27 mouse cellular contexts compared by ENCODE assay signal in genomic region chr11:50354162-50354561, GRCm38 (mm10). TPM values are rescaled to one million over a fixed set of nuclear protein-coding genes. Genes with fewer than 3 reads are reported as not detected.
DNase-seq lines count a peak whose midpoint lies in the region; ATAC-seq and TF ChIP-seq lines count a peak whose summit lies in the region.
"Had no signal": no experiment of that assay in that cellular context is flagged by ENCODE, and none has a peak within 500 bp of the region (broad histone marks: within the 10 kb centered on the region; RNA-seq: fewer than 3 reads in every experiment).

TSS of gene Cby3 (plus strand) at chr11:50354462.

- no peaks in the 10 kb centered on the region for H3K4me1 ChIP-seq in intestine, embryonic 14.5 days (replicated peaks; ENCODE audit: control insufficient read depth, insufficient read depth, low read length)
- H3K4me1 ChIP-seq in intestine, embryonic 15.5 days (replicated peaks): 0 out of 2 replicates have a peak, but pooled peaks cover 6% of the 10 kb centered on the region
- H3K4me1 ChIP-seq in ES-E14 (ENCODE audit: control insufficient read depth in 2 of 2, insufficient read depth in 2 of 2, low read length in 2 of 2, poor library complexity in 1 of 2): no peaks in the 10 kb centered on the region
- H3K4me1 ChIP-seq in liver, postnatal 0 days (ENCODE audit: insufficient read depth): peaks cover 13% of the 10 kb centered on the region; the same call in 1 of the 2 replicates
- H3K4me1 ChIP-seq in midbrain, postnatal 0 days (ENCODE audit: insufficient read depth, low read length): no peaks in the 10 kb centered on the region

- no peaks in the 10 kb centered on the region for H3K27me3 ChIP-seq in intestine, embryonic 14.5 days (replicated peaks; ENCODE audit: control insufficient read depth, insufficient read depth, low read length)
- no peaks in the 10 kb centered on the region for H3K27me3 ChIP-seq in intestine, embryonic 15.5 days (replicated peaks)
- no peaks in the 10 kb centered on the region for H3K27me3 ChIP-seq in liver, postnatal 0 days (ENCODE audit: insufficient read depth, low read length)
- H3K27me3 ChIP-seq in midbrain, postnatal 0 days (ENCODE audit: insufficient read depth, low read length): no peaks in the 10 kb centered on the region
- H3K27me3 ChIP-seq: limb, embryonic 15.5 days had no signal

- TF ChIP-seq EP300 in liver, postnatal 0 days (IDR thresholded peaks at IDR 0.05; ENCODE audit: low read depth): no peak

- H3K36me3 ChIP-seq in intestine, embryonic 14.5 days (ENCODE audit: control insufficient read depth, insufficient read depth, low read length): no peaks in the 10 kb centered on the region
- H3K36me3 ChIP-seq in intestine, embryonic 15.5 days: no peaks in the 10 kb centered on the region
- no peaks in the 10 kb centered on the region; the same call in 1 of the 2 replicates for H3K36me3 ChIP-seq in ES-E14 (ENCODE audit: control insufficient read depth, insufficient read depth, low read length, poor library complexity, severe bottlenecking)
- H3K36me3 ChIP-seq in liver, postnatal 0 days (replicated peaks; ENCODE audit: insufficient read depth, low read length): no peaks in the 10 kb centered on the region
- no peaks in the 10 kb centered on the region for H3K36me3 ChIP-seq in midbrain, postnatal 0 days (ENCODE audit: insufficient read depth, low read length)
- H3K36me3 ChIP-seq: embryonic facial prominence, embryonic 12.5 days; heart, embryonic 12.5 days; limb, embryonic 15.5 days had no signal

- in situ Hi-C loops in ES-E14 (cut with MboI; ENCODE audit: low sequenced_read_pairs in 2 of 2, unreplicated experiment in 2 of 2): no loop called here

- H3K9ac ChIP-seq in intestine, embryonic 14.5 days (ENCODE audit: low read length): no peak within 1 kb of the TSS
- H3K9ac ChIP-seq in intestine, embryonic 15.5 days: no peak within 1 kb of the TSS
- no peak within 1 kb of the TSS for H3K9ac ChIP-seq in ES-E14 (ENCODE audit: insufficient read depth, low read depth, low read length, poor library complexity, severe bottlenecking)
- no peak within 1 kb of the TSS for H3K9ac ChIP-seq in liver, postnatal 0 days (replicated peaks)
- no peak within 1 kb of the TSS for H3K9ac ChIP-seq in midbrain, postnatal 0 days (replicated peaks; ENCODE audit: low read length, poor library complexity, severe bottlenecking)
- H3K9ac ChIP-seq: embryonic facial prominence, embryonic 12.5 days; heart, embryonic 12.5 days; hindbrain, embryonic 14.5 days; limb, embryonic 15.5 days had no signal

- no peaks in the 10 kb centered on the region for H3K9me3 ChIP-seq in intestine, embryonic 14.5 days (ENCODE audit: control insufficient read depth, low read length)
- H3K9me3 ChIP-seq in intestine, embryonic 15.5 days: no peaks in the 10 kb centered on the region
- H3K9me3 ChIP-seq in ES-E14 (ENCODE audit: control insufficient read depth, insufficient read depth, low read depth, low read length): no peaks in the 10 kb centered on the region
- no peaks in the 10 kb centered on the region for H3K9me3 ChIP-seq in liver, postnatal 0 days (ENCODE audit: low read length)
- H3K9me3 ChIP-seq in midbrain, postnatal 0 days (ENCODE audit: low read length): no peaks in the 10 kb centered on the region
- H3K9me3 ChIP-seq: embryonic facial prominence, embryonic 12.5 days; limb, embryonic 15.5 days had no signal

- ATAC-seq in intestine, embryonic 14.5 days (replicated peaks; ENCODE audit: low FRiP score, low TSS enrichment, low read depth): no peak
- ATAC-seq in intestine, embryonic 15.5 days: no peak
- no peak for ATAC-seq in liver, postnatal 0 days
- ATAC-seq in midbrain, postnatal 0 days (ENCODE audit: low FRiP score): no peak
- ATAC-seq: forebrain, embryonic 14.5 days; midbrain, embryonic 16.5 days had no signal

- H3K4me2 ChIP-seq in intestine, embryonic 14.5 days (ENCODE audit: low read length): no peak within 1 kb of the TSS
- H3K4me2 ChIP-seq in intestine, embryonic 15.5 days (replicated peaks): no peak within 1 kb of the TSS
- peak within 1 kb of the TSS; percentile 19; the same call in 1 of the 2 replicates for H3K4me2 ChIP-seq in liver, postnatal 0 days (ENCODE audit: low read depth, low read length)
- no peak within 1 kb of the TSS for H3K4me2 ChIP-seq in midbrain, postnatal 0 days (ENCODE audit: low read depth, low read length, poor library complexity, severe bottlenecking)
- H3K4me2 ChIP-seq: embryonic facial prominence, embryonic 12.5 days; heart, embryonic 12.5 days; hindbrain, embryonic 14.5 days; limb, embryonic 15.5 days had no signal

- no peak for DNase-seq in intestine, embryonic 14.5 days (ENCODE audit: low spot score)
- no peak for DNase-seq in layer of hippocampus, adult 2 months (ENCODE audit: low spot score in 2 of 2)
- DNase-seq in layer of hippocampus, postnatal 14 days (ENCODE audit: low spot score in 2 of 2): no peak
- no peak for DNase-seq in ES-E14 (ENCODE audit: low read depth, low spot score)
- no peak for DNase-seq in liver, postnatal 0 days
- DNase-seq in adrenal gland, postnatal 14 days: no peak
- no peak for DNase-seq in midbrain, postnatal 0 days (ENCODE audit: low spot score)
- DNase-seq: adrenal gland, postnatal 10 days; cerebellum, adult 11 months; cerebellum, postnatal 10 days; gastrocnemius, postnatal 10 days; heart, adult 11 months; heart, postnatal 36 days; lung, postnatal 10 days; right cerebral cortex, postnatal 25 days; thymus, postnatal 25 days had no signal

- H3K27ac ChIP-seq in intestine, embryonic 14.5 days (ENCODE audit: low read depth): peak within 1 kb of the TSS; percentile 13; the same call in 1 of the 2 replicates
- H3K27ac ChIP-seq in intestine, embryonic 15.5 days: no peak within 1 kb of the TSS
- no peak within 1 kb of the TSS for H3K27ac ChIP-seq in layer of hippocampus, adult 2 months
- no peak within 1 kb of the TSS for H3K27ac ChIP-seq in ES-E14 (ENCODE audit: insufficient read depth, low read depth, low read length, poor library complexity, severe bottlenecking)
- peak within 1 kb of the TSS; percentile 75 for H3K27ac ChIP-seq in liver, postnatal 0 days (ENCODE audit: low read depth)
- H3K27ac ChIP-seq in midbrain, postnatal 0 days (ENCODE audit: low read depth, low read length): no peak within 1 kb of the TSS
- H3K27ac ChIP-seq: embryonic facial prominence, embryonic 12.5 days; hindbrain, embryonic 14.5 days; limb, embryonic 15.5 days had no signal

- 0 out of 2 replicates have a peak, but pooled peaks have one; percentile 14 for TF ChIP-seq CTCF in layer of hippocampus, adult 2 months (conservative IDR thresholded peaks at IDR 0.05)
- peak; percentile 35 for TF ChIP-seq CTCF in liver, postnatal 0 days (IDR thresholded peaks at IDR 0.05; ENCODE audit: low read depth)
- no peak for TF ChIP-seq CTCF in midbrain, postnatal 0 days (IDR thresholded peaks at IDR 0.05)

- H3K4me3 ChIP-seq in intestine, embryonic 14.5 days (ENCODE audit: low read depth, low read length): no peak within 1 kb of the TSS
- no peak within 1 kb of the TSS for H3K4me3 ChIP-seq in intestine, embryonic 15.5 days (replicated peaks)
- no peak within 1 kb of the TSS for H3K4me3 ChIP-seq in layer of hippocampus, adult 2 months
- H3K4me3 ChIP-seq in ES-E14 (ENCODE audit: insufficient read depth in 1 of 2, low read depth in 1 of 2, low read length in 2 of 2, poor library complexity in 1 of 2, severe bottlenecking in 1 of 2): no peak within 1 kb of the TSS
- H3K4me3 ChIP-seq in liver, postnatal 0 days (ENCODE audit: low read depth, low read length): no peak within 1 kb of the TSS
- no peak within 1 kb of the TSS for H3K4me3 ChIP-seq in midbrain, postnatal 0 days (ENCODE audit: low read depth, low read length)
- H3K4me3 ChIP-seq: embryonic facial prominence, embryonic 12.5 days; erythroblast, embryonic 14.5 days; heart, embryonic 12.5 days; limb, embryonic 15.5 days had no signal

TF ChIP-seq in ES-E14, 5 proteins besides CTCF, POLR2A, EP300 and RAD21:
- TF ChIP-seq ZC3H11A (IDR thresholded peaks at IDR 0.05; ENCODE audit: borderline replicate concordance, low read depth, low read length) (0 out of 2 replicates have a peak, but pooled peaks have one; percentile 6), HCFC1 (IDR thresholded peaks at IDR 0.05; ENCODE audit: borderline replicate concordance, insufficient read depth, low read length) (no peak), MAFK (IDR thresholded peaks at IDR 0.05; ENCODE audit: insufficient read depth, low read depth, low read length) (no peak)

RNA-seq across cellular contexts. Expression of gene Cby3, which starts in this region (rescaled TPM):
- 0.27 TPM in 2 replicates for polyA plus RNA-seq in intestine, embryonic 14.5 days (2014; fragmentation: Nextera tagmentation; extraction: Ambion mirVana)
- 0.42 and 0.49 TPM in 2 replicates for polyA plus RNA-seq in intestine, embryonic 15.5 days (2015; fragmentation: Nextera tagmentation; extraction: Ambion mirVana)
- total RNA-seq in layer of hippocampus, adult 2 months (2021): 1 to 10 TPM in 1 of 2 experiments, not detected in 1; 1.7 TPM
- not detected for total RNA-seq in layer of hippocampus, postnatal 14 days (2021)
- 0.54 TPM in 1 of 2 replicates, not detected in the other for total RNA-seq in ES-E14 (2012; rRNA removed)
- 0.21 TPM in 1 of 2 replicates, not detected in the other for polyA plus RNA-seq in liver, postnatal 0 days (2015; fragmentation: Nextera tagmentation; extraction: Ambion mirVana)
- total RNA-seq in adrenal gland, postnatal 14 days (2021): not detected in 2 replicates
- total RNA-seq in midbrain, postnatal 0 days (2014; rRNA removed): 0.71 TPM in 1 of 2 replicates, not detected in the other
- polyA plus RNA-seq in midbrain, postnatal 0 days (2015; fragmentation: Nextera tagmentation; extraction: Ambion mirVana): 0.92 and 1.8 TPM in 2 replicates
- total RNA-seq: adrenal gland, postnatal 10 days; gastrocnemius, postnatal 10 days; heart, postnatal 36 days; left cerebral cortex, postnatal 36 days; megakaryocyte, adult 5-6 weeks; neutrophil, adult 5-6 weeks had no signal
- polyA plus RNA-seq: erythroblast, embryonic 14.5 days had no signal

Comparison
In these comparisons a context has a peak if more than half of its experiments do, and no peak if none do; other contexts are left out.
1. H3K27ac ChIP-seq: peak in intestine, embryonic 14.5 days (single experiment) and liver, postnatal 0 days (single experiment); none in intestine, embryonic 15.5 days (single experiment), layer of hippocampus, adult 2 months (single experiment), ES-E14 (single experiment) and midbrain, postnatal 0 days (single experiment).